Mouse (Mus musculus) embryonic facial prominence, embryonic 13.5 days (tissue): Measurements from ENCODE around the gene Rsph6a. TPM values are rescaled to one million over a fixed set of nuclear protein-coding genes. Genes with fewer than 3 reads are reported as not detected.

Source experiments
- ATAC-seq: fragments of 200-750 bp; cut with Nextera tagmentation; 2 replicates; pipeline ENCODE4 v1.8.0; 2017; ENCODE audit warnings: low read depth; ENCODE audit not compliant: insufficient number of reproducible peaks, insufficient read depth, low FRiP score, low TSS enrichment
- H3K27ac ChIP-seq: fragments of 300-500 bp; sonication (generic); 2 replicates; pipeline ENCODE4 v1.5.1; 2015; ENCODE audit warnings: moderate library complexity, mild to moderate bottlenecking, inconsistent platforms
- H3K27me3 ChIP-seq: fragments of 300-500 bp; sonication (generic); 2 replicates; pipeline ENCODE4 v1.6.1; 2015; ENCODE audit warnings: mild to moderate bottlenecking, inconsistent platforms
- H3K36me3 ChIP-seq: fragments of 300-500 bp; sonication (generic); 2 replicates; pipeline ENCODE4 v1.6.1; 2015; ENCODE audit warnings: mild to moderate bottlenecking, inconsistent platforms
- H3K4me1 ChIP-seq: fragments of 300-500 bp; sonication (generic); 2 replicates; pipeline ENCODE4 v1.6.1; 2015; ENCODE audit warnings: inconsistent platforms
- H3K4me2 ChIP-seq: fragments of 300-500 bp; sonication (generic); 2 replicates; pipeline ENCODE4 v1.6.1; 2015; ENCODE audit warnings: moderate library complexity, mild to moderate bottlenecking, inconsistent platforms
- H3K4me3 ChIP-seq: fragments of 300-500 bp; sonication (generic); 2 replicates; pipeline ENCODE4 v1.5.1; 2015; ENCODE audit warnings: mild to moderate bottlenecking, inconsistent platforms
- H3K9ac ChIP-seq: fragments of 300-500 bp; sonication (generic); 2 replicates; pipeline ENCODE4 v1.6.1; 2015; ENCODE audit warnings: mild to moderate bottlenecking, inconsistent platforms
- H3K9me3 ChIP-seq: fragments of 300-500 bp; sonication (generic); 2 replicates; pipeline ENCODE4 v1.6.1; 2016; ENCODE audit warnings: inconsistent platforms
- WGBS: fragments of 180-500 bp; shearing (Covaris S2); methylation state at CpG from one replicate; pipeline ENCODE4 v1.1.7; 2015; ENCODE audit warnings: mixed read lengths; 5-methylcytosine and 5-hydroxymethylcytosine counted together
- polyA plus RNA-seq: library from polyadenylated mRNA; unstranded; fragments of >200 nt; fragmentation: Nextera tagmentation; extraction: Ambion mirVana; gene quantifications from 2 replicates; pipeline ENCODE4 v1.2.1, GENCODE M21; 2015

The Rsph6a gene
- polyA plus RNA-seq, 1 experiment from 2014 or later, result not detected

DNA sequence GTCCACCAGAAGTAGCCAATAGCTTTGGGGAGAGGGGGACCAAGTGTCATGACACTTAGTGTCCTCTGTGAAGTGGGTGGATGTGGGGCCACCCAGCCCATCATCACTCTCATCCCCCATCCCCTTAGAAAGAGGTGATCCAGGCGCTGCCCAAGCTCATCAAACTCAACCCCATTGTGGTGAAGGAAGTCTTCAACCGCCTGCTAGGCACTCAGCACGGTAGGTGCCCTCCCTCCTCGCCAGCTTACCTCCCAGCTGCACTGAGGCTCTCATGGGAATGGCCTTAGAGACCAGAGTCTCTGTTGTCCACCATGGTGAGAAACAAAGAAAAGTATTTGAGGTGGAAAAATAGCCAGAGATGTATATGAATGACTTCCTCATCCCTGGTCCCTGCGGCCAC is 5.2 kb upstream of the Rsph6a start:
- no peak for ATAC-seq
- Histone ChIP-seq H3K4me3 (no peak overlapping the region), H3K4me1 (peaks cover 4% of the 10 kb centered on the region), H3K36me3 (peaks cover 97% of the 10 kb centered on the region), H3K27ac (no peak overlapping the region), H3K27me3 (no peaks in the 10 kb centered on the region), H3K4me2 (no peak overlapping the region), H3K9ac (no peak overlapping the region), H3K9me3 (no peaks in the 10 kb centered on the region)
- WGBS, result 92% methylated on average over 5 of the region's 5 CpGs

DNA sequence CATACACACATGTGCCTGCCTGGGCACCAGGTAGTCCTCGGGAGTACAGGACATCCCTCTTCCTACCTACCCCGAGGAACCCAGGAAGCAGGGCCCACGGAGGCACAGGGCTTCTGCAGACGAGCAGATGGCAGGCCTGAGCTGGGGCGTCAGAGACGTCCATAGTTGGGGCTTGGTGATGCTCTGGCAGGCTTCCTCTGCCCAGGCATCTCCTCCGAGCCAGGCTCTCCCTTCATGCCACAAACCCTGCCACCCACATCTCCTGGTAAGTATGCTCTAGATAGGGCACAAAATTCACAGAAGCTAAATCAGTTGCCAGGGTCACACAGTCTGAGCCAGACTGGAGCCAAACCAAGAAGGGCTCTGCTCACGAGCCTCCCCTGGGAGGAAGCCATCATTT is 4.3 kb upstream of the Rsph6a start:
- 0 out of 2 replicates have a peak overlapping the region, but pooled peaks have one; percentile 21 for H3K9ac ChIP-seq
- H3K36me3 ChIP-seq, result peaks cover 89% of the 10 kb centered on the region
- ATAC-seq, result no peak
- no peak overlapping the region for H3K27ac ChIP-seq
- H3K4me3 ChIP-seq, result no peak overlapping the region
- no peaks in the 10 kb centered on the region for H3K9me3 ChIP-seq
- no peak overlapping the region for H3K4me2 ChIP-seq
- no peaks in the 10 kb centered on the region for H3K27me3 ChIP-seq
- H3K4me1 ChIP-seq, result peaks cover 10% of the 10 kb centered on the region
- 83% methylated on average over 8 of the region's 8 CpGs for WGBS

DNA sequence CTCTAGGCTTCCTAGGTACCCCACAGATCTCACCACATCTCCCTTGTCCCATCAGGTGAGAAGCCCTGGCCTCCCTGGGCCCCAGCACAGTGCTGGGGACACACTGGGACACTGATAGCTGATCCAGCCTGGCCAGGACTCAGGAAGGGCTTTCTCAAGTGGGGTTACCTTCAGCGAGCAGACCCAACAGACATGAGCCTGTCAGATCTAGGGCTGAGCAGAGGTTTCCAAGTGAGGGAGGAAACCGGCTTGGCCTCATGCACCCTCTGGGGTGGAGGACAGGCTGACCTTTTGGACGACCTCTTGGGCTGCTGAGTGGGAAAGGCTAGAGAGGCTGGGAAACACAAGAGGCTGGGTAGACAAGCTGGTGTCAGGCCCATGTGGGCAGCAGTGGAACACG is 3.3 kb upstream of the Rsph6a start:
- Histone ChIP-seq H3K9me3 (no peaks in the 10 kb centered on the region), H3K4me1 (peaks cover 10% of the 10 kb centered on the region), H3K27ac (no peak overlapping the region), H3K36me3 (peaks cover 84% of the 10 kb centered on the region), H3K9ac (no peak overlapping the region), H3K4me3 (no peak overlapping the region), H3K4me2 (no peak overlapping the region), H3K27me3 (no peaks in the 10 kb centered on the region)
- no peak for ATAC-seq
- 68% methylated on average over 4 of the region's 4 CpGs for WGBS

DNA sequence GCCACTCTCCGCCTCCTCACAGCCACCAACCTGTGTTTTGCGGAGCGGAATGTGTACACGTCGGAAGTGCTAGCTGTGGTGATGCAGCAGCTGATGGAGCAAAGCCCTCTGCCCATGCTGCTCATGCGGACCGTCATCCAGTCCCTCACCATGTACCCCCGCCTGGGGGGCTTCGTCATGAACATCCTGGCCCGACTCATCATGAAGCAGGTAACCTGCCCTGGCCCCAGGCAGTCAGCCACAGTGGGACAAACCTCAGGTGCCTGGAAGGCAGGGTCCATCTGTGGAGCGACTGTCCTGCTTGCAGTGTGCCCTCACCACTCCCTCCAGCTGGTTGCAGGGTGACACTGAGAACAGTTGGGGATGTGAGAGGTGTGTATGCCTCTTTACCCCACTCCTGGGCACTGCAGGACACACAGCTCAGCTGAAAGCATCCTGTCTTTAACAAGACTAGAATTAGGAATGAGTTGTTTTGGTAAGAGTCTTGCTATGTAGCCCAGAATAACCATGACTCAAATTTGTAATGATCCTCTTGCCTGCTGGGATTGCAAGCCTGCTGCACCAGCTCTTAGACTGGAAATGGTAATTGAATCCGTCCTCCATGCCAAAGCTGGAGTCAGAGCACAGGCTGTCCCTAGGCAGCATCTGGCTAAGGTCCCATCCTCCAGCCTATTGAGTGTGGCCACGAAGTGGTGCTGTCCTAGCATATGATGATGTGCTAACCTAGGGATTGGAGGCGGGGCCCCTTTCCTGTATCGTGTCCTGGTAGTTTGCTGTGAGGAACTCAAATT is 1.9 kb upstream of the Rsph6a start:
- no peak overlapping the region for H3K4me3 ChIP-seq
- 87% methylated on average over 15 of the region's 15 CpGs for WGBS
- H3K4me2 ChIP-seq, result no peak overlapping the region
- H3K27me3 ChIP-seq, result no peaks in the 10 kb centered on the region
- H3K9me3 ChIP-seq, result no peaks in the 10 kb centered on the region
- ATAC-seq, result no peak
- H3K27ac ChIP-seq, result no peak overlapping the region
- no peak overlapping the region for H3K9ac ChIP-seq
- H3K36me3 ChIP-seq, result peaks cover 70% of the 10 kb centered on the region
- peaks cover 10% of the 10 kb centered on the region for H3K4me1 ChIP-seq

DNA sequence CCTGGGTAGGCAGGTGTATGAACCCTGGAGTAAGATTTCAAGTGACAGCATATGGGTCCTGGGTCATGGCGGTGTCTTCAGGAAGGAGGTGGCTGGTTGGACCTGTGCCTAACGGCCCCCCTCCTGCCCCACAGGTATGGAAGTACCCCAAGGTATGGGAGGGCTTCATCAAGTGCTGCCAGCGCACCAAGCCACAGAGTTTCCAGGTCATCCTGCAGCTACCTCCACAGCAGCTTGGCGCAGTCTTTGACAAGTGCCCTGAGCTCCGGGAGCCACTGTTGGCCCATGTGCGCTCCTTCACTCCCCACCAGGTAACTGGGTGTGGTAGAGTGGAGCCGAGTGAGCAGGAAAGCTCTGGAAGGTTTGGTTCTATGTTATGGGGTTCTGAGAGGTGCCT is 1.4 kb upstream of the Rsph6a start:
- no peak overlapping the region for H3K4me2 ChIP-seq
- peaks cover 10% of the 10 kb centered on the region for H3K4me1 ChIP-seq
- no peaks in the 10 kb centered on the region for H3K27me3 ChIP-seq
- no peak overlapping the region for H3K27ac ChIP-seq
- no peak overlapping the region for H3K9ac ChIP-seq
- 93% methylated on average over 7 of the region's 7 CpGs for WGBS
- no peak for ATAC-seq
- H3K9me3 ChIP-seq, result no peaks in the 10 kb centered on the region
- H3K4me3 ChIP-seq, result no peak overlapping the region
- peaks cover 64% of the 10 kb centered on the region for H3K36me3 ChIP-seq

DNA sequence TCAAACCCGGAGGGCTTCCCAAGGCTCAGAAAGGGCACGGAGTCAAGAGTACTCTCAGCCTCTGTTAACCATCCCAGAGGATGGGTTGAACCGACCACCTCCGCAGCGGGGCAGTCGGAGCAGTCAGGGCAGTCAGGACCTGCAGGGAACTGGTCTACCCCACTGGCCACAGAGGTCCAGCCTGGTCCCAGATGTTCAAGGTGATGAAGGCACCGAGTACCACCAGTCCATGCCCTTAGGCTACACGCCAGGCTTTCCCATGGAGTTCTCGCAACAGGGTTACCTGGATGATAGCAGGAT is 237 bp downstream of the Rsph6a start:
- Histone ChIP-seq H3K9ac (peak overlapping the region; percentile 53; the same call in 1 of the 2 replicates), H3K4me2 (peak overlapping the region; percentile 50), H3K9me3 (no peaks in the 10 kb centered on the region), H3K4me3 (0 out of 2 replicates have a peak overlapping the region, but pooled peaks have one; percentile 14), H3K36me3 (peaks cover 48% of the 10 kb centered on the region), H3K27me3 (no peaks in the 10 kb centered on the region), H3K27ac (no peak overlapping the region), H3K4me1 (peaks cover 10% of the 10 kb centered on the region)
- no peak for ATAC-seq
- 74% methylated on average over 9 of the region's 9 CpGs for WGBS

DNA sequence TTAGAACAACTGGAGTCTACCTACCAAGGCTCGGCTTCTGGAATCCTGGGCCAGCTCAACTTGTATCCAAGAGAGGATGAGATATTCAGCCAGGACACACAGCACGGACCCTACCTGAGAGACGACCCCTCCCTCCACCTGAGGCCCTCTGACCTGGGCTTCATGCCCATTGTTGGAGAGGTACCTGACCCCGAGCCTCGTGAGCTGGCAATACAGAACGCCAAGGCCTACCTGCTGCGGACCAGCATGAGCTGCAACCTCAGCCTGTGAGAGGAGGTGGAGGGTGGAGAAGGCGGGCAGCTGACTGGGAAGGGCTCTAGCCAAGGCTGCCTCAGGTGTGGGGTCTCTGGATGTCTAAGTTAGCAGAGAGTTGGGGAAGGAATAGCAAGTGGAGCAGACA is 618 bp downstream of the Rsph6a start:
- H3K9me3 ChIP-seq, result no peaks in the 10 kb centered on the region
- H3K27me3 ChIP-seq, result no peaks in the 10 kb centered on the region
- H3K27ac ChIP-seq, result no peak overlapping the region
- peak overlapping the region; percentile 50; the same call in 1 of the 2 replicates for H3K4me2 ChIP-seq
- no peak overlapping the region for H3K4me3 ChIP-seq
- WGBS, result 94% methylated on average over 8 of the region's 8 CpGs
- peaks cover 44% of the 10 kb centered on the region for H3K36me3 ChIP-seq
- peaks cover 10% of the 10 kb centered on the region for H3K4me1 ChIP-seq
- H3K9ac ChIP-seq, result peak overlapping the region; percentile 53; the same call in 1 of the 2 replicates
- no peak for ATAC-seq

DNA sequence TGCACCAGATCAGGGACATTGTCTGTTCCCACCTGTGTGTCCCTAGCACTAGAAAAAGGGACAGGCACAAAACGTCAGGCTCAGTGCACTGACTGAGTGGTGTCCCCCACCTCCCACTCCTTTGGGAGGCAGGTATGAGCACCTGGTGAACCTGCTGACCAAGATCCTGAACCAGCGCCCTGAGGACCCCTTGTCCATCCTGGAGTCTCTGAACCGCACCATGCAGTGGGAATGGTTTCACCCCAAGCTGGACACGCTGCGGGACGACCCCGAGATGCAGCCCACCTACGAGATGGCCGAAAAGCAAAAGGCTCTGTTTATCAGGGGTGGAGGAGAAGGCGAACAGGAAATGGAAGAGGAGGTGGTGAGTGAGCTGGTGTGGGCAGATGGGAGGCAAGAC is 2.9 kb downstream of the Rsph6a start:
- H3K27ac ChIP-seq, result no peak overlapping the region
- no peak overlapping the region for H3K4me3 ChIP-seq
- no peak overlapping the region for H3K9ac ChIP-seq
- WGBS, result 84% methylated on average over 10 of the region's 10 CpGs
- H3K4me2 ChIP-seq, result no peak overlapping the region
- H3K36me3 ChIP-seq, result peaks cover 22% of the 10 kb centered on the region
- no peak for ATAC-seq
- no peaks in the 10 kb centered on the region for H3K27me3 ChIP-seq
- H3K9me3 ChIP-seq, result no peaks in the 10 kb centered on the region
- H3K4me1 ChIP-seq, result peaks cover 10% of the 10 kb centered on the region

DNA sequence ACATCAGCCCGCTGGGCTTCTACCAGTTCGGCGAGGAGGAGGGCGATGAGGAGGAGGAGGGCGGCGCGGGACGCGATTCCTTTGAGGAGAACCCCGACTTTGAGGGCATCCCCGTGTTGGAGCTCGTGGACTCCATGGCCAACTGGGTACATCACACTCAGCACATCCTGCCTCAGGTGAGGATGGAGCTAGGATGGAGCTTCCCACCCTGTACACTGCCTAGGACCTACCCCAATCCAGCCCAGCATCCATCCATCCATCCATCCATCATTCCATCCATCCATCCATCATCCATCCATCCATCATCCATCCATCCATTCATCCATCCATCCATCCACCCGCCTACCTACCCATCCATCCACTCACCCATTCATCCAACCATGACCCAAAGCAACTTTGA is 11.4 kb downstream of the Rsph6a start:
- H3K4me1 ChIP-seq, result no peaks in the 10 kb centered on the region
- ATAC-seq, result no peak
- peak overlapping the region; percentile 36; the same call in 1 of the 2 replicates for H3K9ac ChIP-seq
- H3K27ac ChIP-seq, result no peak overlapping the region
- no peaks in the 10 kb centered on the region for H3K9me3 ChIP-seq
- H3K4me2 ChIP-seq, result peak overlapping the region; percentile 45
- 58% methylated on average over 13 of the region's 13 CpGs for WGBS
- H3K27me3 ChIP-seq, result peaks cover 38% of the 10 kb centered on the region
- H3K4me3 ChIP-seq, result peak overlapping the region; percentile 22
- H3K36me3 ChIP-seq, result no peaks in the 10 kb centered on the region

DNA sequence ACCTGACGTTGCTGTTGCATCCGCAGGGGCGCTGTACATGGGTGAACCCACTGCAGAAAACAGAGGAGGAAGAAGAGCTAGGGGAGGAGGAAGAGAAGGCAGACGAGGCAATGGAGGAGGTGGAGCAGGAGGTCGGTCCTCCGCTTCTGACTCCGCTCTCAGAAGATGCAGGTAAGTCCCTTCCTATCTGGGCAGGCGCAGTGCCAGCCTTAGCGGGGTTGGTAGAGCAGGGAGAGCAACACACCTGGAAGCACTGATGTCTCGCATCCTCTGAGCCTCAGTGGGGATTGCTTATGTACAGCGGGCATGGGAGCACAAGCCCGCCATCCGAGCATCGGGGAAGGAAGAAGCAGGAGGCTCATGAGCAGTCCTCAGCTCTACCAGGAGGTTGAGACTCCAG is 12.6 kb downstream of the Rsph6a start:
- WGBS, result 48% methylated on average over 14 of the region's 14 CpGs
- Histone ChIP-seq H3K9ac (no peak overlapping the region), H3K27ac (no peak overlapping the region), H3K36me3 (no peaks in the 10 kb centered on the region), H3K4me2 (no peak overlapping the region), H3K4me1 (no peaks in the 10 kb centered on the region), H3K4me3 (no peak overlapping the region), H3K9me3 (no peaks in the 10 kb centered on the region), H3K27me3 (peaks cover 38% of the 10 kb centered on the region)
- ATAC-seq, result no peak

DNA sequence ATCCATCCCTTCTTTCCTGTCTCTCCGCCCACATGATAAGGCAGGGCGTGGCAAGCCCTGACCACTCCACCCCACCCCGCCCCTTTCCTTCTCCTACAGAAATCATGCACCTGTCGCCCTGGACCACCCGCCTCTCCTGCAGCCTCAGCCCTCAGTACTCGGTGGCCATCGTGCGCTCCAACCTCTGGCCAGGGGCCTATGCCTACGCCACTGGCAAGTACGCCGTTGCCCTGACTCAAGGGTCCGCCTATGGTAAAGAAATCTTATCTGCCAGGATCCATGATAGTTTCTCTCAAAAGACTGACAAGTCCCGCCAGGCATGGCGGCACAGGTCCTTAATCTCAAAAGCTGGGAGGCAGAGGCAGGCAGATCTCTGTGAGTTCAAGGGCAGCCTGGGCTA is 13.4 kb downstream of the Rsph6a start:
- Histone ChIP-seq H3K9ac (no peak overlapping the region), H3K27me3 (peaks cover 38% of the 10 kb centered on the region), H3K4me2 (no peak overlapping the region), H3K4me1 (no peaks in the 10 kb centered on the region), H3K9me3 (no peaks in the 10 kb centered on the region), H3K4me3 (no peak overlapping the region), H3K36me3 (no peaks in the 10 kb centered on the region), H3K27ac (no peak overlapping the region)
- 71% methylated on average over 12 of the region's 14 CpGs for WGBS
- ATAC-seq, result no peak

DNA sequence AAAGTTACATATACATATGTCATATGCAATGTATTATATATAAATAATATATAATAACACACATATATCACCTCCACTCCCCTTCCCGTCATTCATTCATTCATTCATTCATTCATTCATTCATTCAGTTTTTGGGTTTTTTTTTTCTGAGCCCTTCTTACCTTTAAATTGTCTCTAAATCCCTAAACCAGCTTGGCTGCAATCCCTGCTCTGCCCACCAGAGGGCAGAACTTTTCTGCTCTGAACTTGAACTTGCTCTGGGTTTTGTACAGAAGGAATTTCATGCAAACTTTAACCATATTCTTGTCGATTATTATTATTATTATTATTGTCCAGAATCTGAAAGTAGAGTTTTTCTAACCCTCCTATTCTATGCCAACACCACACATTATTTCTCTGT is 14.2 kb downstream of the Rsph6a start:
- no peak for ATAC-seq
- Histone ChIP-seq H3K9ac (no peak overlapping the region), H3K4me2 (no peak overlapping the region), H3K4me1 (no peaks in the 10 kb centered on the region), H3K27me3 (peaks cover 38% of the 10 kb centered on the region), H3K27ac (no peak overlapping the region), H3K9me3 (no peaks in the 10 kb centered on the region), H3K36me3 (no peaks in the 10 kb centered on the region), H3K4me3 (no peak overlapping the region)
- 11% methylated on average over 2 of the region's 2 CpGs for WGBS
